Mouse (Mus musculus) MEL (cell line): ENCODE measurements at regions not wholly inside any gene's neighbourhood (a gene's known extent, or its start where the extent isn't known, plus 50 kb on each side); places are given as distances from the start of the nearest gene placed in this dataset.

Source experiments
- DNase-seq: peaks from one replicate; pipeline ENCODE4 v3.0.0; 2011; ENCODE audit warnings: low read depth, low spot score
- H3K27ac ChIP-seq: 2 replicates; pipeline ENCODE4 v1.5.1; 2012; ENCODE audit warnings: low read depth, mild to moderate bottlenecking, control low read depth, low read length, moderate library complexity; ENCODE audit not compliant: control insufficient read depth
- H3K27me3 ChIP-seq, 2 experiments: fragments of 150-350 bp in 1 of 2; sonication (generic) in 1 of 2; 2 replicates each; pipeline ENCODE4 v1.6.1; 2012; ENCODE audit warnings: low read length in 2 of 2, mild to moderate bottlenecking in 2 of 2, improper control_type of control experiment in 1 of 2, moderate library complexity in 1 of 2; ENCODE audit not compliant: insufficient read depth in 2 of 2, control insufficient read depth in 1 of 2
- H3K36me3 ChIP-seq, 2 experiments: 2 replicates each; pipeline ENCODE4 v1.6.1; 2012 to 2014; ENCODE audit warnings: low read length in 2 of 2, improper control_type of control experiment in 1 of 2, inconsistent platforms in 1 of 2, mild to moderate bottlenecking in 1 of 2; ENCODE audit not compliant: insufficient read depth in 2 of 2, control insufficient read depth in 1 of 2
- H3K4me1 ChIP-seq, 2 experiments: fragments of 150-350 bp in 1 of 2; sonication (generic) in 1 of 2; 2 replicates each; pipeline ENCODE4 v1.6.1; 2012; ENCODE audit warnings: low read length in 2 of 2, improper control_type of control experiment in 1 of 2, mild to moderate bottlenecking in 1 of 2; ENCODE audit not compliant: insufficient read depth in 2 of 2, control insufficient read depth in 1 of 2
- H3K4me3 ChIP-seq, 2 experiments: fragments of 150-350 bp in 1 of 2; sonication (generic) in 1 of 2; 2 replicates each; pipeline ENCODE4 v1.5.1; 2012; ENCODE audit warnings: low read depth in 2 of 2, low read length in 2 of 2, mild to moderate bottlenecking in 2 of 2, moderate library complexity in 2 of 2, control low read depth in 1 of 2, improper control_type of control experiment in 1 of 2; ENCODE audit not compliant: control insufficient read depth in 1 of 2, insufficient read depth in 1 of 2
- H3K79me2 ChIP-seq: 2 replicates; pipeline ENCODE4 v1.6.1; 2012; ENCODE audit warnings: mild to moderate bottlenecking, low read length, moderate library complexity; ENCODE audit not compliant: control insufficient read depth, poor library complexity, insufficient read depth
- H3K9ac ChIP-seq: 2 replicates; pipeline ENCODE4 v1.6.1; 2012; ENCODE audit warnings: low read depth, mild to moderate bottlenecking, control low read depth, low read length, moderate library complexity; ENCODE audit not compliant: control insufficient read depth, poor library complexity, severe bottlenecking
- H3K9me3 ChIP-seq: fragments of 150-350 bp; sonication (generic); replicated peaks from 2 replicates; pipeline ENCODE4 v1.6.1; 2012; ENCODE audit warnings: mild to moderate bottlenecking, low read length, improper control_type of control experiment, moderate library complexity; ENCODE audit not compliant: insufficient read depth
- BHLHE40 ChIP-seq: IDR thresholded peaks from 2 replicates; pipeline ENCODE4 v1.6.1; 2012; ENCODE audit warnings: low read depth, mild to moderate bottlenecking, inconsistent platforms, low read length, improper control_type of control experiment, borderline replicate concordance
- CHD2 ChIP-seq: IDR thresholded peaks from 2 replicates; pipeline ENCODE4 v1.6.1; 2011; ENCODE audit warnings: low read length, improper control_type of control experiment
- E2F4 ChIP-seq: IDR thresholded peaks from 2 replicates; pipeline ENCODE4 v1.6.1; 2011; ENCODE audit warnings: low read depth, low read length, improper control_type of control experiment, borderline replicate concordance
- ELF1 ChIP-seq: IDR thresholded peaks from 2 replicates; pipeline ENCODE4 v1.6.1; 2014; ENCODE audit warnings: low read depth, mild to moderate bottlenecking, inconsistent platforms, low read length, improper control_type of control experiment, moderate library complexity
- GATA1 ChIP-seq: IDR thresholded peaks from 2 replicates; pipeline ENCODE4 v1.6.1; 2011; ENCODE audit warnings: low read depth, low read length, improper control_type of control experiment
- MAX ChIP-seq: IDR thresholded peaks from 2 replicates; pipeline ENCODE4 v1.6.1; 2011; ENCODE audit warnings: low read length, improper control_type of control experiment
- MEF2A ChIP-seq: IDR thresholded peaks from 2 replicates; pipeline ENCODE4 v1.6.1; 2014; ENCODE audit warnings: low read depth, mild to moderate bottlenecking, inconsistent platforms, low read length, improper control_type of control experiment; ENCODE audit not compliant: poor library complexity, insufficient replicate concordance, severe bottlenecking; ENCODE audit errors: extremely low read depth
- MXI1 ChIP-seq: IDR thresholded peaks from 2 replicates; pipeline ENCODE4 v1.6.1; 2011; ENCODE audit warnings: mild to moderate bottlenecking, low read depth, low read length, improper control_type of control experiment
- MYB ChIP-seq: IDR thresholded peaks from 2 replicates; pipeline ENCODE4 v1.6.1; 2011; ENCODE audit warnings: mild to moderate bottlenecking, low read depth, low read length, improper control_type of control experiment
- MYC ChIP-seq: IDR thresholded peaks from 2 replicates; pipeline ENCODE4 v1.6.1; 2011; ENCODE audit warnings: low read depth, mild to moderate bottlenecking, low read length, improper control_type of control experiment, moderate library complexity
- NELFE ChIP-seq: IDR thresholded peaks from 2 replicates; pipeline ENCODE4 v1.6.1; 2011; ENCODE audit warnings: low read depth, low read length, improper control_type of control experiment
- POLR2AphosphoS2 ChIP-seq: IDR thresholded peaks from 2 replicates; pipeline ENCODE4 v1.6.1; 2011; ENCODE audit warnings: low read length, improper control_type of control experiment
- POLR2AphosphoS5 ChIP-seq: IDR thresholded peaks from 2 replicates; pipeline ENCODE4 v1.6.1; 2012; ENCODE audit warnings: low read depth, borderline replicate concordance, mild to moderate bottlenecking, inconsistent platforms, low read length, moderate library complexity, mixed read lengths
- RCOR1 ChIP-seq: IDR thresholded peaks from 2 replicates; pipeline ENCODE4 v1.6.1; 2012; ENCODE audit warnings: low read depth, mild to moderate bottlenecking, inconsistent platforms, low read length, improper control_type of control experiment
- TAL1 ChIP-seq: IDR thresholded peaks from 2 replicates; pipeline ENCODE4 v1.6.1; 2012; ENCODE audit warnings: mild to moderate bottlenecking, inconsistent platforms, low read length, moderate library complexity, mixed read lengths
- USF1 ChIP-seq: IDR thresholded peaks from 2 replicates; pipeline ENCODE4 v1.6.1; 2014; ENCODE audit warnings: low read depth, mild to moderate bottlenecking, inconsistent platforms, low read length, improper control_type of control experiment, moderate library complexity
- ZKSCAN1 ChIP-seq: IDR thresholded peaks from 2 replicates; pipeline ENCODE4 v1.6.1; 2012; ENCODE audit warnings: low read depth, mild to moderate bottlenecking, inconsistent platforms, low read length, improper control_type of control experiment, moderate library complexity
- ZNF384 ChIP-seq: IDR thresholded peaks from 2 replicates; pipeline ENCODE4 v1.6.1; 2012; ENCODE audit warnings: low read depth, mild to moderate bottlenecking, inconsistent platforms, low read length, improper control_type of control experiment

- Histone ChIP-seq H3K4me1 (no peaks in the 10 kb centered on the region), H3K9me3 (no peaks in the 10 kb centered on the region), H3K79me2 (no peaks in the 10 kb centered on the region)
- TF ChIP-seq MYB, result no peak
- TF ChIP-seq USF1, result no peak
- no peak for TF ChIP-seq CHD2
- TF ChIP-seq MXI1, result no peak
- no peak for TF ChIP-seq NELFE
- TF ChIP-seq MAX, result no peak
- TF ChIP-seq RCOR1, result no peak
- TF ChIP-seq BHLHE40, result no peak
- no peak for TF ChIP-seq E2F4
- TF ChIP-seq, all 39 proteins: peak for 0
- no peak overlapping the region for H3K27ac ChIP-seq
- DNase-seq, result no peak
- H3K36me3 ChIP-seq, result no peaks in the 10 kb centered on the region
- no peak overlapping the region for H3K4me3 ChIP-seq
- no peak overlapping the region for H3K9ac ChIP-seq
- H3K27me3 ChIP-seq, result no peaks in the 10 kb centered on the region
Observed at GRCm38 (mm10) chr4:8921477-8922385, 682.9 kb upstream of the Car8 start.

GRCm38 (mm10) chr4:8920306-8920705 is 681.5 kb upstream of the Car8 start:
- Histone ChIP-seq H3K27me3 (no peaks in the 10 kb centered on the region), H3K4me1 (no peaks in the 10 kb centered on the region), H3K9ac (no peak overlapping the region), H3K36me3 (no peaks in the 10 kb centered on the region), H3K79me2 (no peaks in the 10 kb centered on the region), H3K4me3 (no peak overlapping the region), H3K27ac (no peak overlapping the region), H3K9me3 (no peaks in the 10 kb centered on the region)
- DNase-seq, result no peak
- TF ChIP-seq MEF2A, result no peak
- no peak for TF ChIP-seq ELF1
- TF ChIP-seq ZNF384, result no peak
- TF ChIP-seq MAX, result no peak
- no peak for TF ChIP-seq TAL1
- TF ChIP-seq MYC, result no peak
- TF ChIP-seq E2F4, result no peak
- no peak for TF ChIP-seq POLR2AphosphoS2
- TF ChIP-seq CHD2, result no peak
- TF ChIP-seq GATA1, result no peak
- TF ChIP-seq MXI1, result no peak
- no peak for TF ChIP-seq ZKSCAN1
- no peak for TF ChIP-seq POLR2AphosphoS5
